Mouse (Mus musculus): Measurements from ENCODE around the gene Ptpn1.

The Ptpn1 gene

GRCm38 (mm10) chr2:167944193-167944592 is 12.3 kb downstream of the Ptpn1 start:
- no peak for DNase-seq (ENCODE audit: extremely low read depth, low read depth)

DNA sequence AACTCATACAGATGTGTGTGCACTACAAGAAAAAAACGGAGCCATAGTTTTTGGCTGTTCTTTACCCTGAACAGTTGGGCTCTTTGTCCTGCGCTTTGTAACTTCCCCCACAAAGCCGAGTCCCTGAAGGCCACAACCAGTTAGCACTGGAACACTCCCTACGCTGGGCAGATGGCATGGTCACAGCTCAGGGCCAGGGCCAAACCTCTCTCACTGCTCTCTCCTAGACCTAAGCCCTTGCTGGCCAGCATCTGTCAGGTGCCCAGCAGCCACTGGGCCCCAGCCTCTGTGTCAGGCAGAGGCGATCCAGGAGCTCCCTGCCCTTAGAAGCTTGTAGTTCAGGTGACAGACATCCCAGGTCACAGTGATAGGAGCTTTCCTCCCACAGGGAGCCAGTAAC is 13.6 kb downstream of the Ptpn1 start:
- DNase-seq (ENCODE audit: extremely low read depth, low read depth), result no peak

DNA sequence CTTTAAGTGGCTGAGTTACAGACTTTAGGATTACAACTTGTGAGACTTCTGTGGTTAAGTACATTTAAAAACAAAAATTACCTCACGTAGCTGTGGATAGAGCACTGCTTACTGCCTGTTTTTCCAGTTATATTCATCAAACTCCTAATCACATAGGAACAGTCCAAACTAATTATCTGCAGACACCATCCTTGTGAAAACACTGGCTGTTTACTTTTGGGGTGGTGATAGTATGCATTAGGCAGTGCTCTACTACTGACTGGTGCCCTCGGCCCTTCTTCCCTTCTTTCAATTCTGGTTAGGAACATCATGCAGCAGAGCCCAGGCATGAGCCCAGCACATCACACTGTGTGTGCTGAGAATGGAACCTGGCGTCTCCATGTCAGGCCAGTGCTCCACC is 15.4 kb downstream of the Ptpn1 start:
- no peak for DNase-seq (ENCODE audit: extremely low read depth, low read depth)

- DNase-seq (ENCODE audit: extremely low read depth, low read depth), result no peak
These were observed 16.2 kb downstream of the Ptpn1 start for GRCm38 (mm10) chr2:167948047-167948446.

- DNase-seq (ENCODE audit: extremely low read depth, low read depth), result no peak
These were observed 16.7 kb downstream of the Ptpn1 start for GRCm38 (mm10) chr2:167948557-167948956.

DNA sequence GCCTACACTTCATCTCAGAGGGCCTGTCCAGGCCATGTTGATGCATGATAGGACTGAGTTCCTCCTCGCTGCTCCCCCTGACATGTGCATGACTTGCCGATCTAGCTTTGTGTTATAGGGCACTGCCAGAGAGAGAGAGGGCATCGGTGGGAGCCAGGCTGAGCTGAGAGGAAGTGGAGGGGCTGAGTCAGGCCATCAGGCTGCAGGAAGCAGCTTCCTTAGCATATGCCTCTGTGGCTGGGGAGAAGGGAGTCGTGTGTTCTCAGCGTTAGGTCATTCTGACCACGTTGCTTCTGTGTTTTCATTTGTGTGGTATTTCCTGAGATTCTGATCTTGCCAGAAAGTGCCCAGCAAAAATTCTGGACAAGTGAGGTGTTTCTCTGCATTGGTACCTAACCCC is 17.4 kb downstream of the Ptpn1 start:
- no peak for DNase-seq (ENCODE audit: extremely low read depth, low read depth)

GRCm38 (mm10) chr2:167949808-167950207 is 18.0 kb downstream of the Ptpn1 start:
- DNase-seq (ENCODE audit: extremely low read depth, low read depth), result no peak

DNA sequence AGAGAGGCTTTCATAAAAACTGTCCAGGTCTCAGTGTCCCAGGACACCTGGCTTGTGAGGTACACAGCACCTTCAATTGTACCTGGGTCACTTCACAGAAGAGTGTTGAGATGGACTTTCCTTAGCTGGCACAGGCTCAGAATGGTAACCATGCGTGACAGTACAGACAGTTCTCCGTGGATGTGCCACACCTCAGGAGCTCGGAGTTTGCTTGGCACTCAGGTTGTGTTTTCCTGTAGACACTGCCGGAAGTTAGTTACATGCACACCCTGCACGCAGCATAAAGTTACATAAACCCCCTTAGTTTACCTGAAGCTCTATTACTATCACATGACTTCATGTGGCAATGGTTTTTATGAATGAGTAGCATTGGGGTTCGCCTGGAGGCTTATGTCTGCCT is 18.8 kb downstream of the Ptpn1 start:
- DNase-seq (ENCODE audit: extremely low read depth, low read depth), result no peak

DNA sequence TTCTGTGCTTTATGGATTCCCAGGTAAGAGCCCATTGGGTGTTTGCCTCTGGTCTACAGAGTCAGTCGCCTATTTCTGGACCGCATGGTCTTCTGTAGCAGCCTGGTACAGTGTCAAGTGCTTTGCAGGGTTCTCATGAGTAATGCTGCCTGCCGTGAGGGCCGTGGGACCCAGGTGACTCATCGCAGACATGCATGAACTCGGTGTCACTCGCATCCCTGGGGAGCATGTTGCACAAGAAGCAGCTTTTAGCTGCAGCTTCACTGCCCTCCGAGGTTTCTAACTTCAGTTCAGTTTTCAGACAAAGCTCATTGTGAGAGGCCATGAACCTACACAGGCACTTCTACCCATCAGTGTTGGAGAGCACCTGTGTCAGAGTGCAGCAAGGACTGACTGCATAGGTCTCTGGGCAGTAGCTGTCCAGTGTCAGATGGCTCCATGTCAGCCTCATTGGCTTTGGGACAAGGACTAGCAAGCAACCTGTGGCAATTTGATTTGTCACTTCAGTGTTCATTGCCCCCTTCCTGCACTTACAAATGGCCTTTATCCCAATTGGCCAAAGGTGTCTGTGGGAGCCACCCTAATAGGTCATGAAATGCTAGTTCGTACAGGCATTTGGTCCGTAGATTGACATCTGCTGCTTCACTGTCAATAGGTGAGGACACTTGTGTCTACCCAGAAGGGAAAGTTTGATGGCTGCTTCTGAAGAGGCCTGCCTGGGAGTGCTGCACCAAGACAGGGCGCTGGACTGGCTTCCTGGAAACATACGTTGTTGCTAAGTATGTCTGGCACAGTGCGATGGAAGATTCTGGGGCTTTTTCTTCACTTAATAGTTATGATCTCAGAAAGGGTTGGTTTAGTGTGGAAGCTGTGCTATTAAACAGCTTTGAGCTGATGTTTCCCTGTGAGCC is 19.7 kb downstream of the Ptpn1 start:
- no peak for DNase-seq (ENCODE audit: extremely low read depth, low read depth)

DNA sequence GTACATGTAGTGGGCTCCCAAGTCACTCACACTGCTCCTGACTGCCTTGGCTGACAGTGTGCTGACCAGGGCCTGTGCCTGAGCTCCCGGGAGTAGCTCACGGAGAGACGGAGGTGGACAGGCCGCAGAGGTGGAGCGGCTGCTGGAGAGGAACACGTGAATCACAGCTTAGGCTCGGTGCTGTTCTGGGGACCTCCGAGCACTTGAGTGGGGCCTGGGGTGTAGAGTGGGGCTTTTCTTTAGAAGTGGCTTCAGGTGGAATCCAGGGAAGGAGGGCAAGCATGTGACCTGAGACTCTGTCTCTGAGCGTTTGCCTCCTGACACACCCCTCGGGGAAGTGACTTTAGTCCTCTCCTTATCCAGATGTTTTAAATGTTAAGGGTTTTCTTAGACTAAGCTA is 22.0 kb downstream of the Ptpn1 start:
- DNase-seq (ENCODE audit: extremely low read depth, low read depth), result no peak

DNA sequence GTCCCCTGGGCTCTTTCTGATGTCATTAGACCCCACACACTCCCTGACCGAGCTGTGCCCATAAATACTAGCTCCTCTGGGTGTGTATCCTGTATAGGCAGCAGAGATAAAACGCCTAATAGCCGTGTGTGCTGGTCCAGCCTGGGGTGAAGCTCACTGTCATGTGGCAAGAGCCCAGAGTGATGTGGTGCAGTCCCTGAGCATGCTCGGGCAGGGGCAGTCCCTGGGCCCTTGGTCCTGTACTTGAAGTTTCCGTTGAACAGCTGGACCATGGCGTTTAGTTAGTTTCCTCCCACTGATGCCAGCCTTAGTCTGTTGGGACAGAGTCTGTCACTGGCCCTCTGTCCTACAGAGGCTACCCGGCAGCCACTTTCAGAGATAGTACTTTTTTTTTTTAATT is 23.1 kb downstream of the Ptpn1 start:
- DNase-seq (ENCODE audit: extremely low read depth, low read depth), result no peak

- no peak for DNase-seq (ENCODE audit: extremely low read depth, low read depth)
These were observed 25.7 kb downstream of the Ptpn1 start for GRCm38 (mm10) chr2:167957539-167957938.

GRCm38 (mm10) chr2:167958082-167958788 is 26.4 kb downstream of the Ptpn1 start:
- no peak for DNase-seq (ENCODE audit: extremely low read depth, low read depth)

DNA sequence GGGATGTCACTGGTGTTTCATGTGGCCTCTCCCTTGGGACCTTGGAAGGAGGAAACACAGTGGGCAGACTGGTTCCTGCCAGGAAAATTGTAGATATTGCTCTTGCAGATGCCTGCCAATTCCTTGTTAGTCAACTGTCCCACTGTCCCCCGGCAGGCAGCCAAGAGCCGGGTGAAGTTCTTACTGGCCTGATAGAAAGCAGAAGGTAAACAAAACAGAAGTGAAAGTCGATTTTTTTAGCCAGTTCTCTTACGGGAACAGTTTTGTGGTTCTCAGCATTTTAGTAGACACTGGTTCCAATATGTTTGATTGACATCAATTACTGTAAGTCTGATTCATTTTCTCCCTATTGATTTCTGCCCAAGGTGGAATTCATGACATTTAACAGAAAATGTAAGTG is 27.0 kb downstream of the Ptpn1 start:
- no peak for DNase-seq (ENCODE audit: extremely low read depth, low read depth)

DNA sequence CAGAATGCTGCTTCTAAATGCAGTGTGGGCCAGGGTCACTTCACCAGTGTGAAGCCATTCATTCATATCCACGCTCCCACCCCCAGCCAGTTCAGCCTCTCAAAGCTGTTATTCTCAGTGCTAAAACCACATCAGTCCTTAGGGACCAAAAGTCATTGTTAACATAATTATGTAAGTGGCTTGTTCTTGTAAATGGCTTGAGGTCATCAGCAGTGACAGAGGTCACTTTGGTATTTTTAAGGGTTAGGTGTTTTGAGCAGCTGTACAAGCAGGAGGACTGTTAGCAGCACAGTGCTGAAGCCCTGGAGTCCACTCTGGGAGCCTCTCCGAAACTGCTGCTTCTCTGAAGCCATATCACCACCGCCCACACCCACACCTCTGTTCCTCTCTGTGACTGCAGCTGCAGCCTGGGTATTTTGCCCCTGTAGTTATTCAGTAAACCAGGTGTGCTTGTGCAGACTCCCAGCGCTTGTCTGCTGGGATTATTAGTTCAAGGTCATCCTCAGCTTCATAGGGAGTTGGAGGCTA is 27.6 kb downstream of the Ptpn1 start:
- no peak for DNase-seq (ENCODE audit: extremely low read depth, low read depth)

- DNase-seq (ENCODE audit: extremely low read depth, low read depth), result no peak
These were observed 28.1 kb downstream of the Ptpn1 start for GRCm38 (mm10) chr2:167959996-167960395.

DNA sequence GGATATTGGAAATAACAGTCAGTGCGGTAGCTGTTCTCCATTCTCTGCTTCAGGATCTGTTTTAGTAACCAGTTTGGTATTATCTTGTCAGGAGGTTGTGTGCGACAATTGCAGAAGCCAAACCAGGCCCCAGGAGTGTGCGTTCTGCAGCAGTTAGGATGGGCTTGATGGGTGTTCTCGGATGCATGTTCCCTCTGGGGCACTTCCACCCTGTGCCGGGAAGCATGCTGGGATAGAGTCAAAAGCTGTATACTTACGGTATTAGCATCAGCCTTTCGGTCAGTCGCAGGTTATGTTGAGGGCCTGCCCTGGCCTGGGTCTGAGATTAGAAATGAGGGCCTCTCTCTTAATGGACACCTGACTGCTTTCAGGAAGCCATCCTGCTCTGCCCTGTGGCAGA is 28.7 kb downstream of the Ptpn1 start:
- DNase-seq (ENCODE audit: extremely low read depth, low read depth), result no peak

DNA sequence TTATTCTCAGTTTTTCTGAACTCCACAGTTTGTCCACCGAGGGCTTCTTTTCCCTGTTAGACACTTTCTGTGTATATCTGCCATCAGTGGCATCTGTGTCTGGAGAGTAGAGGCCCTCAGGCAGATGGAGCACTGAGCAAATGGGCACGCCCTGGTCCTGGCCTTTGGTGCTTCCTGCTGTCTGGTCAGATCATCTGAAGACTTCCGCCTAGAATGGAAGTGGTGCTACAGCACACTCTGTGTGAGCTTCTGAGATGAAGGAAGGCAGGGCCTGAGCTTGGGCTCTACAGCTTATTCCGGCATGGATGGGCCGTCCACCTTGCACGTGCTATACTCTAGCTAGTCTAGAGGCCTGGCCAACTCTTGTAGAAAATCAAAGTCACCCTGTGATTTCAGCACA is 30.5 kb downstream of the Ptpn1 start:
- no peak for DNase-seq (ENCODE audit: extremely low read depth, low read depth)

DNA sequence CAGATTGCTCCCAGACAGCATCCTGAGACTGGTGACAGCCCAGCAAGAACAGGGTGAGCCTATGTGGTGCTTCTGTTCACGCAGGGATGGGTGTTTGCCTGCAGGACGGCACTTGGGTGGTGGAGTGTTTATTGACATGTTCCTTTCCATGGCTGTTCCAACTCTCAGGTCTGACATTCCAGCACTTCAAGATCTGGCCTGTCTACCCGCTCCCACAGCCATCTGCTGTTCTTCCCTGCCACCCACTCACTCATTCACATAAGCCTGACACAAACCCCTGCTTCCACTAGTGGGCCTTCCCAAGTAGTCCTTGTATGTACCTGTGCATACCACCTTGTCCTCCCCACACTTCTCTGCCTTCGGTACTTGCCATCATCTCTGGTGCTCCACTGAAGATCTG is 31.3 kb downstream of the Ptpn1 start:
- no peak for DNase-seq (ENCODE audit: extremely low read depth, low read depth)

GRCm38 (mm10) chr2:167963778-167964300 is 32.0 kb downstream of the Ptpn1 start:
- no peak for DNase-seq (ENCODE audit: extremely low read depth, low read depth)

DNA sequence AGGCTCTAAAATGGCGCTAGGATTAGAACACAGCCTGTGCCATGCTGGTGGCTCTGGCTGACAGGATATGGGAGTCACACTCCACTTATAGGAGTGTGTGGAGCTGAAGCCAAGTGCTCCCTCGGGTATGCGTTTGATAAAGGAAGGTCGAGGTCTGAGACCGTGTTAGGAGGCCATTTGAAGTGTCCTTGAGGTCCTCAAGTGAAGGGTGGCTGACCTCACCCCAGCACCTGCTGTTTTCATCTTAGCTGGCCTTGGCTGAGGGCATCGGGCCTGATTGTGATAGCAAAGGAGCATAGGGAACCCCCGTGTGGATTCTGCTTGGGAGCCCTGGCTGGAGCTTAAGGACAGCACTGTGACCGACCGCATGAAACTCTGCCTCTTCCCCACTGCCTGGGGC is 32.5 kb downstream of the Ptpn1 start:
- no peak for DNase-seq (ENCODE audit: extremely low read depth, low read depth)

DNA sequence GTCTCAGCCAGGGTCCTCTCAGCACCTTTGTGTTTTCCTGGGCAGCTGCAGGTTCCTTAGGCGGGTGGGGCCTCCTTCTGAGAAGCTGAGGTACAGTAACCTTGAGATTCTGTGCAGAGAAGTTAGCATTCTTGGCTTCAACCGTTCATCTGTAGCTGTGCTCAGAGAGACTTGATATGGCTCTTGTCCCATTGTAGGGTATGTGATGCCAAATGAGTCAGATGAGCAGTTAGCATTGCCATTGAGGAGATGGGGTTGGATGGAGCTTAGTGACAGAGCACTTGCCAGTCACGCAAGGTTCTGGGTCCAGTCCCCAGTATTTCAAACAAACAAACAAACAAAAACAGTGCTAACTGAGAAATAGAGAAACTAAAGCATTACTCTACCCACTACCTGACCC is 34.1 kb downstream of the Ptpn1 start:
- no peak for DNase-seq (ENCODE audit: extremely low read depth, low read depth)
